Mouse (Mus musculus): ENCODE measurements around the gene Lilra5.
"Not testable (repeated sequence)": the region's sequence is repeated elsewhere in the genome, so short reads cannot be mapped to it uniquely, and the experiment has no call there.

- not testable (repeated sequence) for TF ChIP-seq CTCF (IDR thresholded peaks at IDR 0.05; ENCODE audit: borderline replicate concordance, insufficient read depth, low read depth, low read length); POLR2A (IDR thresholded peaks at IDR 0.05; ENCODE audit: borderline replicate concordance, insufficient read depth, low read length)
These were observed 36.3 kb downstream of the Lilra5 start for GRCm38 (mm10) chr7:4273874-4274273.
